Mouse (Mus musculus): ENCODE data around the gene Ighmbp2.
"Not testable (repeated sequence)": the region's sequence is repeated elsewhere in the genome, so short reads cannot be mapped to it uniquely, and the experiment has no call there.

Gene Ighmbp2

GRCm38 (mm10) chr19:3281886-3282285, 931 bp downstream of the Ighmbp2 start:
- DNase-seq (ENCODE audit: low spot score) = no peak

DNA sequence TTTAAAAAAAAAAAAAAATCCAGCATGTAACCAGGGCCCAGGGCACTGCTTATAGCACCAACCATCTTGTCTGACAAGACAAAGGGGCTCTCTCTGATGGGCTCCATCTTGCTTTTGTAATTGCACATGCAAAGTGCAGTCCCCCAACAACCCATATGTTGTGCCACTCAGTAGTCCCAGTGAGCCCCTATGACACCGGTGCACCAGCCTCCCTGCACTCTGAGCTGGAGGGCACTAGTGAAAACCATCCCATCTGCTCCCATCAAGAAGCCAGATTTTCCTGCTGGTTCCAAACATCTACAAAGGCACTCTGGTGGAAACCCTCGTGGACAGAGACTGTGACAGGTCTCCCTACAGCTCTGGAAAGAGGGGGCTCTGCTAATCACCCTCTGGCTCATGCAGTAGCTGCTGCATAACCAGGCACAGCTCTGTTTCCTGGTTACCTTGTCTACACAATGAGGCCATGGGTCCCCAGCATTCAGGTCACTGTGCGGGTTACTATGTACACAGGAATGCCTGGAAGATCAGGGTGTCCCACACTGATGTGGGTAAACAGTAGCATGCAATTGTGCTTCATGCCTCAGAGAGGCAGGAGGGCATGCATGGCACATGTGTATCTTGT, 7.0 kb downstream of the Ighmbp2 start:
- DNase-seq (ENCODE audit: low spot score) = no peak

GRCm38 (mm10) chr19:3273331-3273730, 9.5 kb downstream of the Ighmbp2 start:
- no peak for DNase-seq (ENCODE audit: low spot score)

GRCm38 (mm10) chr19:3271366-3271765, 11.5 kb downstream of the Ighmbp2 start:
- no peak for DNase-seq (ENCODE audit: low spot score)

- DNase-seq (ENCODE audit: low spot score) = no peak
These were observed 13.0 kb downstream of the Ighmbp2 start for GRCm38 (mm10) chr19:3269803-3270202.

DNA sequence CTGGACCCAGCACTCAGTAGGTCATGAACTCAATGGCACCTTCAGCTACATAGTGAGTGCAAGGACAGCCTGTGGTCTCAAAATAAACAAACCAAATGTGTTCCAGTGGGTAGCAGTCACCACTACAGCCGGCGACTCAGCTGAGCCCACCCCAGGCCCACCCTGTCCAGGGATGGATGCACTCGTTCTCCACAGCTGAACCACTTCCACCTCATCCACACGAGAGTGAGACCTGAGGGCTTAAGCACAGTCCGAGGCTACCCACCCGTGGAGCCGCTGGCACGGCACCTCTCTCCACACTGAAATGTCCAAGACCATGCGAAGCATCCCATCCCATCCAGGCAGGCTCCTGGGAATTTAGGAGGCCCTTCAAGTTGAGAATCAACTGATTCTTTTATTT, 13.5 kb downstream of the Ighmbp2 start:
- no peak for DNase-seq (ENCODE audit: low spot score)

- DNase-seq (ENCODE audit: low spot score) = no peak
These were observed 14.4 kb downstream of the Ighmbp2 start for GRCm38 (mm10) chr19:3268218-3268980.

DNA sequence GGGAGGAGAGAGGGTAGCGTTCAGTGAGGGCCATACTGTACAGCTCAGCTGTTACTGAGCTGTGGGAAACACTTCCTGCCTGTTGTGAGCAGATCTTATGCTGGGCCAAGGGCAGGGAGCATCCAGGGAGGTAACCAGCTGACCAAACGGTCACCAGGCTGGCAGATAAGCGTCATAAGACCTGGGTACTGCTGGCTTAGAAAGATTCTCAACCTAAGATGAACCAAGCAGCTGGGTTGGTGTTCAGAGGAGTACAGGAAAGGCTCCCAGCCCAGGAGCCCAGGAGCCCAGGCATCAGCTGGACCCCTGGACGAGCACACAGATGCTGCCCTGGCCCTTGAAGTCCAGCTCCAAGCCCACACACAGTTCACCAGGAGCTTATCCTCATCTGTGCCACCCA, 15.5 kb downstream of the Ighmbp2 start:
- no peak for DNase-seq (ENCODE audit: low spot score)

DNA sequence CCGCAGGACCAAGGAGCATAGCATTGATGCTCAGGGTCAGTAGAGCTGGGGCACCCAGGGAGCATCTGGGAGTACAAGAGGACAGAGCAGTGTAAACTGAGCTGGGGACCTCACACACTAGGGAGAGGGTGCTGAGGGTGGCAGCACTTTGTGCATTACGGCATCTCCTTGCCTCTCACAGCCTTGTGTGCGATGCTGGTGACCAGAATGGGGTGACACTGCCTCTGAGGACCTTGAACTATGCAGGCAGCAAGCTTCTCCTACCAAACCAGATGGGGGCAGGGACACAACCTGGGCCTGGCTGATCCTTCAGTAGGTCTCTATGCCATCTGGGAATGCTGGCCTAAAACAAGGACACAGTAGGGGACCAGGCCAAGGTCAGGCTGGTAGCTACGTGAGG, 16.1 kb downstream of the Ighmbp2 start:
- DNase-seq (ENCODE audit: low spot score) = no peak

DNA sequence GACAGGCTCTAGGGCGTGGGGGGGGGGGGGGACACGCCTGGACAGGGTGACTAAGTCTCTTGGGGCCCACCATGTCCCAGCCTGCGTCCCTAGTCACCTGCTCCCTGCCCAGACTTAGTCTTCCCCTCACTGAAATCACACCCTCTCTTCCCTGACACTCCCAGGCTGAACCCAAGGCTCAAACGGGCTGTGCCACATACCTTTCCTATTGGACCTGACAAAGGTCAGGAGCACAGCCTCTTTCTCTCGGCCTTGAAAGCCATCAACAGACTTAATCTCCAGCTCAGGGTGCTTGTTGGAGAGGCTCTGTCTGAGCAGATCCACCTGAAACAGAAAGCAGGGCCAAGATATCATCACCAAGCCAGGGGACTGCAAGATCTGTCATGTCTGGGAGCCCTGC, 16.7 kb downstream of the Ighmbp2 start:
- DNase-seq (ENCODE audit: low spot score) = no peak

DNA sequence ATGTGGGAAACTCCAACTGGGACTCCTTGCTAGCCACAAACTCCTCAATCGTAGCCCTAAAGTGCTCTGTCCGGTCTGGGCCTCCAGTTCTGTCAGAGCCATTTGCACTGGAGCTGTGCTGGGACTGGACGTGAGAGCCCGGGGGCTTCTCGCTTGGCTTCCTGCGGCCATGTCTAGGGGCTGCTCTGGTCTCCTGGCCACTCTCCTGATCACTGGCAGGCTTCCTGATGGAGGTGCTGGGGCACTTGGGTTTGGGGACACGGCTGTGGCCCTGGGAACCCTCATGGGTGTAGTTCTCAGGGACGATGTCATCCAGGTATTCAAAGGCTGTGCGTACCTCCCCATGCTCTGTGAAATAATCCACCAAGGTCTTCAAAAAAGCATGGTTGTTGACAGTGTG, 17.6 kb downstream of the Ighmbp2 start:
- no peak for DNase-seq (ENCODE audit: low spot score)

- DNase-seq (ENCODE audit: low spot score) = no peak
These were observed 18.5 kb downstream of the Ighmbp2 start for GRCm38 (mm10) chr19:3264348-3264747.

DNA sequence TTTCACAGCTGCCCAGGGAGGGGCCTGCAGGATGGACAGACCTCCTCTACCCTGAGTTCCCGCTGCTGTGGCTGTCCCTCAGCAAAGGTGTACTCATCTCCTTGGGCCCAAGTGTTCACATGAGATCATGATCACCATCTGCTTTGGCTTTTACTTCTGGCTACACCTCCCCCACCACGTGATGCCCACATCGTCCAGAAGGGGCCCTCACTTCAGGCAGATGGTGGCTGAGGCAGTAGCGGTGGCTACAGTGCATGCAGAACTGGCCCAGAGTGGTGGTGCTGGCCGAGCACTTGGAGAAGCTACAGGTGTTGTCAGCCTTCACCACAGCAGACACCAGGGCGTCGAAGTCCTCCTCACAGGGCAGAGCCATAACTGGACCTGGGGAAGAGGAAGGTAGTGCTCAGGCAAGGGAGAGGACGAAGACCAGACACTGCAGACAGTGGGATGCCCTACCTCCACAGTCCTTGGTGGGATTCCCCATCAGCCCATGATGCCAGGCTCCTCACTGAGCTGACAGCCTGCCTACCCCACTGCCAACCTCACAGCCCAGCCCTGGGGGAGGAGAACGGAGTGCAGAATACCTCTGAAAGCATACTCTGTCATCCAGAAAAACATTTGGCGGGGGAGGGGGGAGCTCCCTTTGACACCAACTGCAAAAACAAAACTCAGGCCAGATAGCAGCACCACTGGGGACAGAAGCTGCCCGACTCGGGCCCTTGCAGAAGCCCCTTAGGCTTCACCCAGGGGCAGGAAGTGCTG, 20.9 kb downstream of the Ighmbp2 start:
- no peak for DNase-seq (ENCODE audit: low spot score)

DNA sequence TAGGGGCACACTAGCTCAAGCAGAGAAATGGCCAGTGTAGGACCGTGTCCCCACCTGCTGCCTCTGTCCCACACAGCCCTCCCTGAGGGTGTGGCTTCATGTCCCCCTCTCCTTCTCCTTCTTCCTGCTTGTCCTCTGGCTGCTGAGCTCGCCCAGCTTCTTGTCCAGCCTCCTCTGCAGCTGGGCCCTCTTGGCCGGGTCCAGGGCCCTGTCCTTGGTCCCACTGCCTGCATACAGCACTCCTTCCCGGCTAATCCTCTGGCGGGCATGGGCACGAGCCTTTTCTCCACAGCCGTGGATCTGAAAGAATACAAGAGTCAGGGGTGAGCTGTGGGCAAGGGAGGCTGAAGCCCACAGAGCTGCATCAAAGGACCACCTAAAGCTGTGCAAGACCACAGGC, 21.5 kb downstream of the Ighmbp2 start:
- DNase-seq (ENCODE audit: low spot score) = no peak

GRCm38 (mm10) chr19:3260591-3260990, 22.2 kb downstream of the Ighmbp2 start:
- no peak for DNase-seq (ENCODE audit: low spot score)

GRCm38 (mm10) chr19:3260016-3260415, 22.8 kb downstream of the Ighmbp2 start:
- no peak for DNase-seq (ENCODE audit: low spot score)

DNA sequence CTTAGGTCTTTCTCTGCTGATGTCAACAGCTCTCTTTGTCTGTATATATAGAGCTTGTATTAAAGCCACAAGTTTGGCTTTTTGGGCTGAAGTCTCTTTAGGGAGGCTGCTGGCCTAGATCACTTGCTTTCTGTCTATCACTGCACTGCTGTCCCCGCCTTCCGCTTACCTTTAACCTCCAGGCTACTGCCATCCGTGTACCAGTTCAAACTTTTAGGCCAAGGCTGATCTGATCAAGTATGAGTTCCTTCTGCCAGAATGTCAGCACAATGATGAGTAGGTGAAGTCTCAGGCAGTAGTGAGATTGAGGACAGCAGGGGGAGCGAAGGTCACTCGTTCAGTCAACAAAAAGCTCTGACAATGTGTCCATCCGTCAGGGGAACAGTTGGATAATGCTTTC, 57.6 kb downstream of the Ighmbp2 start:
- DNase-seq (ENCODE audit: low spot score) = not testable (repeated sequence)

DNA sequence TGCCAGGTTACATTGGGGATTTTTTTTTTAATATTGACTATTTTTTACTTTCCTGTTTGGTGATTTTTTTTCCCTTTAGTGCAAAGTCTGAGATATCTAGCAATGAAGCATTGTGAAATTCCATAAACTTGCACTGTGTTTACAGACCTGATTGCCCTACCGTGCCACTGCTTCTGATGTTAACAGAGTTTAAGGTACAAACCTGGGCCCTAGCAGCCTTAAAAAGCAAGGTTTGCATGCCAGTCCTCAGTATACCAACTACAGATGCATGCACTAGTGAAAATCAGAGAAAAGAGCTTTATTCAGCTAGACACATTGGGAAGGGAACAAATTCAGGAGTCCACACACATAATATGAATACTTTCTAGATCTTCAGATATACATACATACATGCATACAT, 67.9 kb downstream of the Ighmbp2 start:
- DNase-seq (ENCODE audit: low spot score) = not testable (repeated sequence)
